Mouse (Mus musculus) embryonic facial prominence, embryonic 11.5 days (tissue): ENCODE results near the gene Kazn. TPM values are rescaled to one million over a fixed set of nuclear protein-coding genes. Genes with fewer than 3 reads are reported as not detected.

ENCODE experiments used
- polyA plus RNA-seq: library from polyadenylated mRNA; unstranded; fragments of >200 nt; fragmentation: Nextera tagmentation; extraction: Ambion mirVana; gene quantifications from 2 replicates; pipeline ENCODE4 v1.2.1, GENCODE M21; 2014

Gene Kazn
- polyA plus RNA-seq, 1 experiment from 2014 or later = 11.1 TPM

Other genes with a start within 250 kb of the Kazn start
- gene Fhad1, start 224.3 kb downstream of the Kazn start, polyA plus RNA-seq = 0.68 and 0.94 TPM in 2 replicates
- 10.1 and 12.1 TPM in 2 replicates for gene Tmem51, start 155.1 kb downstream of the Kazn start, polyA plus RNA-seq